Mouse (Mus musculus): Measurements from ENCODE around the gene Dnajb5. TPM values are rescaled to one million over a fixed set of nuclear protein-coding genes. Genes with fewer than 3 reads are reported as not detected.
"Not testable (repeated sequence)": the region's sequence is repeated elsewhere in the genome, so short reads cannot be mapped to it uniquely, and the experiment has no call there.

Dnajb5 gene
- polyA plus RNA-seq, 1 experiment, result 176 TPM

GRCm38 (mm10) chr4:42969304-42969703, 19.7 kb downstream of the Dnajb5 start, which contains the start of gene 1700022I11Rik:
TSS of gene 1700022I11Rik (plus strand) at chr4:42969604.
- WGBS, result 93% methylated on average over 4 of the region's 4 CpGs
- no peak within 1 kb of the TSS for H3K27ac ChIP-seq (ENCODE audit: insufficient read depth, low read depth, low read length)
- TF ChIP-seq POLR2A (IDR thresholded peaks at IDR 0.05; ENCODE audit: insufficient read depth, low read depth, low read length) (no peak), CTCF (IDR thresholded peaks at IDR 0.05; ENCODE audit: insufficient read depth, low read depth, low read length) (no peak)
- H3K4me3 ChIP-seq (ENCODE audit: insufficient read depth, low read depth, low read length), result no peak within 1 kb of the TSS
- H3K4me1 ChIP-seq (ENCODE audit: control insufficient read depth, insufficient read depth, low read length), result peaks cover 2% of the 10 kb centered on the region

- H3K27ac ChIP-seq (ENCODE audit: insufficient read depth, low read depth, low read length), result no peak overlapping the region
- H3K4me1 ChIP-seq (ENCODE audit: control insufficient read depth, insufficient read depth, low read length), result no peaks in the 10 kb centered on the region
- no peak for TF ChIP-seq POLR2A (IDR thresholded peaks at IDR 0.05; ENCODE audit: insufficient read depth, low read depth, low read length)
- no peak for TF ChIP-seq CTCF (IDR thresholded peaks at IDR 0.05; ENCODE audit: insufficient read depth, low read depth, low read length)
- H3K4me3 ChIP-seq (ENCODE audit: insufficient read depth, low read depth, low read length), result no peak overlapping the region
- WGBS, result 84% methylated on average over 4 of the region's 4 CpGs
These were observed 23.3 kb downstream of the Dnajb5 start for GRCm38 (mm10) chr4:42972952-42973351.

DNA sequence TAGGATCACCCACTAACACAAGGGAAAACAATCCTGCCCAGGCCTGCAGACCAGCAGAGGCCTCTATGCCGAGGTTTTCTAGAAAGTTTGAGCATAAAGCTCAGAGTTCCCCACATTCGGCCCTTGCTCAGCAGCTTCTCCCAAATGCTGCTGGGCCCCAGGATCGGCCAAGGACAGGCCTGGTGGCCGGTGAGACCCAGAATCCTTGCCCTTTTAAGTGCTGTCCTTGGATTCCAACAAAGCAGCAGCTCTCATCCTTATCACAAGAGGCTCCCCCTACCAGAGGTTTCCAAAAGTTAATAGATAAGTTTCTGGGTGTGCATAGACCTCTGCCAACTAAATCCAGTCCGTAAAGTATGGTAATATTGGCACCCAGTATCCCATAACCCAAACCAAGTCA, 24.3 kb downstream of the Dnajb5 start:
- TF ChIP-seq POLR2A (IDR thresholded peaks at IDR 0.05; ENCODE audit: insufficient read depth, low read depth, low read length) (no peak), CTCF (IDR thresholded peaks at IDR 0.05; ENCODE audit: insufficient read depth, low read depth, low read length) (no peak)
- WGBS, result 80% methylated on average over 5 of the region's 5 CpGs
- Histone ChIP-seq H3K27ac (ENCODE audit: insufficient read depth, low read depth, low read length) (no peak overlapping the region), H3K4me3 (ENCODE audit: insufficient read depth, low read depth, low read length) (no peak overlapping the region), H3K4me1 (ENCODE audit: control insufficient read depth, insufficient read depth, low read length) (no peaks in the 10 kb centered on the region)

DNA sequence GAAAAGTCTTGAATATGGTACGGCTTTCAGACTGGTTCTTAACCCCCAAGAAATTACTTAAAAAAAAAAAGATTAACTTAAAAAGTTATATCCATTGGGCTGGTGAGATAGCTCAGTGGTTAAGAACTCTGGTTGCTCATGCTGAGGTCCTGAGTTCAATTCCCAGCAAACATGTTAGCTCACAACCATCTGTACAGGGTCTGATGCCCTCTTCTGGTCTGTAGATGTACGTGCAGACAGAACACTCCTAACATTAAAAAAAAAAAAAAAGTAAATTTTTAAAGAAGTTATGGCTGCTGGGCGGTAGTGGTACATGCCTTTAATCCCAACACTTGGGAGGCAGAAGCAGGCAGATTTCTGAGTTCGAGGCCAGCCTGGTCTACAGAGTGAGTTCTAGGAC, 28.4 kb downstream of the Dnajb5 start:
- TF ChIP-seq POLR2A (IDR thresholded peaks at IDR 0.05; ENCODE audit: insufficient read depth, low read depth, low read length) (no peak), CTCF (IDR thresholded peaks at IDR 0.05; ENCODE audit: insufficient read depth, low read depth, low read length) (no peak)
- no peak overlapping the region for H3K27ac ChIP-seq (ENCODE audit: insufficient read depth, low read depth, low read length)
- 91% methylated on average over 4 of the region's 4 CpGs for WGBS
- H3K4me1 ChIP-seq (ENCODE audit: control insufficient read depth, insufficient read depth, low read length), result no peaks in the 10 kb centered on the region
- H3K4me3 ChIP-seq (ENCODE audit: insufficient read depth, low read depth, low read length), result no peak overlapping the region

- H3K27ac ChIP-seq (ENCODE audit: insufficient read depth, low read depth, low read length); H3K4me1 ChIP-seq (ENCODE audit: control insufficient read depth, insufficient read depth, low read length); H3K4me3 ChIP-seq (ENCODE audit: insufficient read depth, low read depth, low read length): not testable (repeated sequence)
- WGBS, result 88% methylated on average over 8 of the region's 8 CpGs
These were observed 30.9 kb downstream of the Dnajb5 start for GRCm38 (mm10) chr4:42980467-42980866.

- no peak overlapping the region for H3K27ac ChIP-seq (ENCODE audit: insufficient read depth, low read depth, low read length)
- 85% methylated on average over 1 of the region's 1 CpGs for WGBS
- no peak for TF ChIP-seq POLR2A (IDR thresholded peaks at IDR 0.05; ENCODE audit: insufficient read depth, low read depth, low read length)
- TF ChIP-seq CTCF (IDR thresholded peaks at IDR 0.05; ENCODE audit: insufficient read depth, low read depth, low read length), result no peak
- H3K4me1 ChIP-seq (ENCODE audit: control insufficient read depth, insufficient read depth, low read length), result no peaks in the 10 kb centered on the region
- H3K4me3 ChIP-seq (ENCODE audit: insufficient read depth, low read depth, low read length), result no peak overlapping the region
These were observed 38.7 kb downstream of the Dnajb5 start for GRCm38 (mm10) chr4:42988296-42988695.

- H3K27ac ChIP-seq (ENCODE audit: insufficient read depth, low read depth, low read length), result no peak overlapping the region
- TF ChIP-seq CTCF (IDR thresholded peaks at IDR 0.05; ENCODE audit: insufficient read depth, low read depth, low read length), result no peak
- no peak for TF ChIP-seq POLR2A (IDR thresholded peaks at IDR 0.05; ENCODE audit: insufficient read depth, low read depth, low read length)
- 29% methylated on average over 2 of the region's 2 CpGs for WGBS
- peaks cover 5% of the 10 kb centered on the region; the same call in 1 of the 2 replicates for H3K4me1 ChIP-seq (ENCODE audit: control insufficient read depth, insufficient read depth, low read length)
- no peak overlapping the region for H3K4me3 ChIP-seq (ENCODE audit: insufficient read depth, low read depth, low read length)
These were observed 48.4 kb downstream of the Dnajb5 start for GRCm38 (mm10) chr4:42998022-42998421.

- Histone ChIP-seq H3K27ac (ENCODE audit: insufficient read depth, low read depth, low read length) (peak overlapping the region; percentile 92), H3K4me3 (ENCODE audit: insufficient read depth, low read depth, low read length) (peak overlapping the region; percentile 94), H3K4me1 (ENCODE audit: control insufficient read depth, insufficient read depth, low read length) (peaks cover 8% of the 10 kb centered on the region; the same call in 1 of the 2 replicates)
- TF ChIP-seq POLR2A (IDR thresholded peaks at IDR 0.05; ENCODE audit: insufficient read depth, low read depth, low read length) (no peak), CTCF (IDR thresholded peaks at IDR 0.05; ENCODE audit: insufficient read depth, low read depth, low read length) (no peak; the same call in 1 of the 2 replicates)
- WGBS, result 1% methylated on average over 49 of the region's 51 CpGs
These were observed 50.0 kb downstream of the Dnajb5 start for GRCm38 (mm10) chr4:42999451-43000140.

DNA sequence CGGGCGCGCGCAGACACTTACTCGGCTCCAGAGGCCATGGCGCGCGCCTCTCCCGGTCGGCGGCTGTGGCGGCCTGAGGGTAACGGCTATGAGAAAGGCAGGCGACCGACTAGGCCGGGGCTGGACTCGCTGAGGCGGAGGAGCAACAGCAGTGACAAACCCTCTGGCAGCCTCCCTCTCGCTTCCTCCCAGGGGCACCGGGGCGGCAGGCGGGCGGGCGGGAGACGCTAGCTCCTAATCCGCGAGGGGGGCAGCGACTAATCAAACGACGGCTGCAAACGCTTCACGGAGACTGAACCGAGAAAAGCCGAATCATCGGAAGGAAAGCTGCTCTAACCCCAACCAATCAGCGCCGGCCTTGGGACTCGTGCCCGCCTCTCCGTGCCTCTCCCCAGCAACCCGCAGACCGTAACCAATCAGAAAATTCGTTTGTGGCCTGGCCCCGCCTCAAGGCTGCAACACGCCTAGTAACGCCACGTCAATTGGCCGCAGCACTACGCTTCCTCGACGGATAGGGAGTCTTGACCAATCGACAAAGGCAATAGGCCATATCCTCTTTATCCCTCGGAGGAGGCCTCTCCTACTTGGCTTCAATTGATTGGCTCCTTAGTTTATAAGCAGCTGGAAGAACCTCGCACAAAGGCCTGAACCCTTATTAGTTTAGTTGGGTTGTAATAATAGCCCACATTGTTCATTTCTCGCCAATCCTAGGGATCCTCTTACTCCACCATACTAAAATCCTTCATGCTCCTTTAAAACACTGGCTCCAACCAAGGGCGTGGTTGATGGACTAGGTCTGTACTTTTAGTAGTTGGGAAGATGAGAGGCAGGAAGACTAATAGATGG, 50.8 kb downstream of the Dnajb5 start, which contains the start of gene Vcp:
TSS of gene Vcp (minus strand) at position 367 of the 846 bp plus-strand sequence.
- Histone ChIP-seq H3K4me3 (ENCODE audit: insufficient read depth, low read depth, low read length) (peak within 1 kb of the TSS; percentile 94), H3K27ac (ENCODE audit: insufficient read depth, low read depth, low read length) (peak within 1 kb of the TSS; percentile 92), H3K4me1 (ENCODE audit: control insufficient read depth, insufficient read depth, low read length) (peaks cover 14% of the 10 kb centered on the region)
- under 1% methylated on average over 54 of the region's 56 CpGs for WGBS
- TF ChIP-seq POLR2A (IDR thresholded peaks at IDR 0.05; ENCODE audit: insufficient read depth, low read depth, low read length), result peak; percentile 41; the same call in 1 of the 2 replicates
